Mouse (Mus musculus): ENCODE results near the gene Shroom3.

DNA sequence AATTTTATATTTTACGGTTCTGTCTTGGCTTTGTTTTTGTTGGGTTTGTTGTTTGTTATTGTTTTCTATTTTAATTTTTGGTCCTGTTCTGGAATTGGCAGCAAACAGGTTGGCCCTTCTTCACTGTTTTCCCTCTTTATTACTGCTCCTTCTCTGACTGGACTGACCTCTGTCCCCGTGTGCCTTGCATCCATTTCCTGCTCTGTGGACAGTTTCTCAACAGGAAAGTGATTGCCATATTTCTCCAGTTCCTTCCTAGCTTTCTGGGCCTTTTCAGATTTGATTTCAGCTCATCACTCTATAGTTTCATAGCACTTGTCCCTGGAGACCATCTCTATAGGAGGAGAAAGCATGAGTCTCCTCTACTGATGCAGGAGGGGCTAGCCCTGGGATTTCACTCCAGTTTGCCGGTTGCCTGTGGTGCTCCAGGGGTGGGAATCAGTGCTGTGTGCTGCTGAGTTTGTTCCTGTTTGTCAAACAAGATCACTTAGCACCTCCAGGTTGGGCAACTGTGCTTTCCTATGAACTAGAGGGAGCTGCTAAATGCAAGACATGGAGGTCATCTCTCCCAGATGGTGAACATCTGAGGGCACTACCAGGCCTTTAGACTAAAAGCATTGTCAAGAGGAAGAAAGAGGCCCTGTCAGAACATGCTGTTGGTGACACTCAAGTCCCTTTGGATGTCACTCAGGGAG is 34.6 kb downstream of the Shroom3 start:
- TF ChIP-seq CTCF (IDR thresholded peaks at IDR 0.05; ENCODE audit: control insufficient read depth, insufficient read depth, insufficient read length) (no peak), MAX (IDR thresholded peaks at IDR 0.05) (no peak), USF1 (IDR thresholded peaks at IDR 0.05; ENCODE audit: low read depth) (no peak), MYOG (IDR thresholded peaks at IDR 0.05; ENCODE audit: control insufficient read depth, extremely low read depth, insufficient read length) (no peak)
